Mouse (Mus musculus): Measurements from ENCODE around the gene Gm10840.
A peak's percentile ranks its signal among the peaks of the same experiment; 100 is the strongest.
"Not testable (repeated sequence)": the region's sequence is repeated elsewhere in the genome, so short reads cannot be mapped to it uniquely, and the experiment has no call there.

Gm10840 gene

DNA sequence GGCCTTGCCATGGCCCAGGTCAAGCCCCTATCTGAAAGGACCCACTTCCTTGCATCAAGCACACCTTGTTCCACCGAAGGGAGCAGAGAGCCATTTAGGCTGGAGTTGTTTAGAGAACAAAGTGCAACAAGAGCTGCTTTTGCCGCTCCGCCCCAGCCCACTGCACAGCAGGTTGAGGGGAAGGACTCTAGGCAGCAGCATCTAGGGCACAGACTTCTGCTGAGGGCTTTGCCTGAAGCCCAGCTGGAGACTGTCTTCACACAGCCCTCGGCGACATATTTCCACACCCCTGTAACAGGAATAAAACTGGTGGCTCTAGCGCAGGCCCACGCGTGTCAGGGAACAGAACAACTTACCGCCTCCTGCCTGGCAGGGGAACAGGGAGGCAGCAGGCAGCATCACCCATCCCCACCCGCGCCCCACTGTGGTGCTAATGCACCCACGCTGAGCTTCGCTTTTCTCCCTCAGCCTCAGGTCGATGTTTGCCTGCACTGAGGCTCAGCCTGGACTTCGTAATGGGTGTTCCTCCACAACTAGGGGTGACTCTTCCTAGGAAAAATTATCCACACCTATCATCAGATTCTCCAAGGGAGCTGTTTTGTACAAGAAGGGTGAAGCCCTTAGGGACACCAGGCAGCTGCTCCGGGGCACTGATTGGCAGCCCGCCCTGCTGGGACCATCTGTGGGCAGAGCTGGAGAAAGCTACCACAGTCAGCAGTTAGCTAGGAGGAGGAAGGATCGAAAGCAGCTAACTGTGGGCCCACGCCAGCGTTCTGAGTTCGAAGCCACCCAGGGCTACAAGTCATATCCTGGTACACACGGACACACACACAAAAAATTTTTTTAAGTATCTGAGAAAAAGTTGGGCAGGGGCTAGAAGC is at the start of gene Gm10840, which contains the start of gene Limd2:
Gm10840 (plus strand) TSS at position 10 of the 881 bp plus-strand sequence.
Limd2 (minus strand) TSS at position 20 of the 881 bp plus-strand sequence.
- DNase-seq (ENCODE audit: low spot score), result peak; percentile 68

DNA sequence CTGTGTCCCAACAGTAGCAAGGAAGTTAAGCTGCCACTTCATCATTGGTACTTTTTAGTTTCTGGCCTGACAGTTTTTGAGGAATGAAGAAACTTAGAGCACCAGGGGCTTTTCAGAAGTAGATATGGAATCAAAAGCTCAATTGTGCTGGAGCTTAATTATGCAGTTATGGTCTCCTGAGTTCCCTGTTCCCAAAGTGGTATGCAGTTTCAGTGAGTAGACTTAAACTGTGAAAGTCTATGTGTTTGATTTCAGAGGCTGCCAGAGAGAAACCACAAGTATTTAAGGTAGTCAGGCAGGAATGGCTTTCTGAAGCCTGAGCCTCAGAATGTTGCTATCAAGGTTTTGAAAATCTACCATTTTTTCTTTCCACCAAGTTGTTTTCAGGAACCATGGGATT is 49.0 kb upstream of the Gm10840 start:
- DNase-seq (ENCODE audit: low spot score), result no peak

- DNase-seq (ENCODE audit: low spot score), result no peak
Measured at GRCm38 (mm10) chr11:106122221-106122620, 38.4 kb upstream of the Gm10840 start.

- no peak for DNase-seq (ENCODE audit: low spot score)
Measured at GRCm38 (mm10) chr11:106122736-106123135, 37.9 kb upstream of the Gm10840 start.

- no peak for DNase-seq (ENCODE audit: low spot score)
Measured at GRCm38 (mm10) chr11:106124784-106125183, 35.9 kb upstream of the Gm10840 start.

GRCm38 (mm10) chr11:106125827-106126226 is 34.8 kb upstream of the Gm10840 start:
- DNase-seq (ENCODE audit: low spot score), result no peak

- DNase-seq (ENCODE audit: low spot score), result not testable (repeated sequence)
Measured at GRCm38 (mm10) chr11:106126727-106127373, 33.8 kb upstream of the Gm10840 start.

GRCm38 (mm10) chr11:106129477-106129876 is 31.2 kb upstream of the Gm10840 start:
- DNase-seq (ENCODE audit: low spot score), result no peak

DNA sequence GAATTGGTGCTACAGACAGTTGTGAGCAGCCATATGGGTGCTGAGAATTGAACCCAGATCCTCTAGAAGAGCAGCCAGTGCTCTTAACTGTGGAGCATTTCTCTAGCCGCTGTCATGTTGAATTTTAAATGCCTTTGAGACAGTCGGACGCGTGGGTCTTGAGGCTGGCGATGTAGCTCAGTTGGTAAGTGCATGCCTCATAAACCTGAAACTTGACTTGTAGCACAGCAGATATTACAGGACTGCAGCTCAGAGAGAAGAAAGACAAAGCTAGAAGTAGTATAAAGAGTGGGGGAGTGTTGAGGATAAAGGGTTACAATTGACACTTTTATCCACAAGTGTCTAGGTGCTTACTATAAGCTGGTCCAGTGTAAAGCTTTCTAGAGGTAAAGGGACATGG is 28.1 kb upstream of the Gm10840 start:
- no peak for DNase-seq (ENCODE audit: low spot score)

DNA sequence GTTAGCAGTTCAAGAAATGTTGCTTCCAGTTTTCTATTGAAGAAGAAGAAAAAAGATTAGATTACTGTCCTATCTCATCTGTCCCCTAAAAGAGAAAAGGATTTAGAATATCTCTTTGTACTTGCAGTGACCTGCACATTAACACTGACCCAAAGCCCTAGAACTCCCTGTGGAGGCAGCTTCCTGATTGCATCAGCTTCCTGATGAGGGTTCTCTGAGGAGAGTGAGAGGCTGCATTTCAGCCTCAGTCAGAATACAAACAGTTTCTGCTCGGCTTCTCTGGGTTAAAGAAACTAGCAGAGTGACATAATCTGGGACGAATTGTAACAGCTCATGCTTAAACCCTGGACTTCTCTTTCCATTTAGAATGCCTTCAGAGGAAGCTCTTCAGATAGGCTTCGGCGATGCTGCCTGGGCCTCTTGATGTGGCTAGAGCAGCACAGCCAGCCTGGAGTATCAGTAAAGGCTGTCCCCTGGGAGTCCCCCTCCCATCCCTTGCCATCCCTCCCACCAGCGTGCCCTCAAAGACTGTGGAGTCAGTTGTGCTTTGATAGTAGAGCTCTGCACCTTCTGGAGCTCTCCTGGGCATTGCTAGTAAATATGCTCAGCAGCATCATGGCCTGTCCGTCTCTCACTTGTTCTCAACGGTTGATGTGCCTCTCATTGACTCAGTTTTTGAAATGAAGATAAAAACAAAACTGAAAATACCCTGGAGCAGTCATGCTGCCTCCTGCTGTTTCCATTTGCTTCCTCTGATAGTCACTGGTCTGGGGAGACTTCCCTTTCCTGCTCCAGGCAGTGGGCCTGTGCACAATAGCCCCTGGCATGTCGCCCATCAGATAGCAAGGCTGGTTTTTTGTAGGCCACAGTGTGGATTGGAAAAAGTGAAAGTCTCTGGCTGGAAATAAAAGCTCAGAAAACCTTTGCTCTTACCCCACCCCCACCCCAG is 25.8 kb upstream of the Gm10840 start:
- DNase-seq (ENCODE audit: low spot score), result peak; percentile 26

- DNase-seq (ENCODE audit: low spot score), result no peak
Measured at GRCm38 (mm10) chr11:106151219-106151618, 9.4 kb upstream of the Gm10840 start.

DNA sequence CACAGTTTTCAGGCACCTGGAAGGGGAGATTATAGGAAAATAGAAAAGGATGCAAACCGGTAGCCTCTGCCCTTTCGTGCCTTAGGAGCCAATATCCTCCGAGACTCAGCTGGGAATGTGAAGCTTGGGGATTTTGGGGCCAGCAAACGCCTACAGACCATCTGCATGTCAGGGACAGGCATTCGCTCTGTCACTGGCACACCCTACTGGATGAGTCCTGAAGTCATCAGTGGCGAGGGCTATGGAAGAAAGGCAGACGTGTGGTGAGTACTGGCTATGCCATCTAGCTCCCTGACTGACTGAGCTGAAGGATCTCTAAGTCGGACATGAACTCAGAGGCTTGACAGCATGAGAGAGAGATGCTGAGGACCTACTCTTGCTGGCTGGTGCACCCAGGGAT is 8.5 kb upstream of the Gm10840 start:
- no peak for DNase-seq (ENCODE audit: low spot score)

GRCm38 (mm10) chr11:106154091-106154490 is 6.6 kb upstream of the Gm10840 start:
- no peak for DNase-seq (ENCODE audit: low spot score)

DNA sequence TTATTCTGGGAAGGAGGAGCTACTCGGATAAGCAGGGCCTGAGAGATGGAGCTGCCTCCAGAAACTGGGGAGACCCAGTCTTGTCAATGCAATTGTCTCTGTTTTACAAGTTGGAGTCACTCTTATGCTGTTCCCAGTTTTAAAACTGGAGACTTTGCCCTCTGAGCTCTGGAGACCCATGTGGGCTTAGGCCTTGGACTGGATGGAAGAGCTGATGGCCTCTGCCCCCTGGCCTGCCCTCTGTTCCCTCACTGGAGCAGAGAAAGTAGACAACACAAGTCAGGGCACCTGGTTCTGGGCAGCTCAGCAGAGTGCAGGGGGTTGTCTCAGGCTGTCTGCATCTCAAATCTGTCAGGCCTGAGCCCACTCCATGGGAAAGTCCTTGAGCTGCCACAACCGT is 5.9 kb upstream of the Gm10840 start:
- DNase-seq (ENCODE audit: low spot score), result no peak

DNA sequence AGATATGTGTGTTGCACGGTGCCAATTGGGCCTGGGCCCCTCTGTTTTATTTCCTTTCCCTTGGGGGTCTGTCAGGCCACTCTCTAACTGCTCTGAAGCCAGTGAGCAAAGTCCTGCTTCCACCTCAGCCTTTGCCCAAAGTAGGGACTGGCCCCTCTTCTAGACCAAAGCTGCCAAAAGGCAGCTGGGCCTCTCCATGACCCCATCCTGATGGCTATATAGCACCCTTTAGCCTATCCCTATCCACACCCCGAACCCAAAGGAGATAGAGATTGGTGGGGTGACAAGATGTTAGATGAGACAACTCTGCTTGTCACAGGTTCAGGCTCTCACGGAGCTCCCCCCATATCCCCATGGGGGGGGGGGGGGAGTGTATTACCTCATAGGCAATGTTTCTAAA is 4.9 kb upstream of the Gm10840 start:
- no peak for DNase-seq (ENCODE audit: low spot score)

GRCm38 (mm10) chr11:106156257-106156656 is 4.4 kb upstream of the Gm10840 start:
- no peak for DNase-seq (ENCODE audit: low spot score)

DNA sequence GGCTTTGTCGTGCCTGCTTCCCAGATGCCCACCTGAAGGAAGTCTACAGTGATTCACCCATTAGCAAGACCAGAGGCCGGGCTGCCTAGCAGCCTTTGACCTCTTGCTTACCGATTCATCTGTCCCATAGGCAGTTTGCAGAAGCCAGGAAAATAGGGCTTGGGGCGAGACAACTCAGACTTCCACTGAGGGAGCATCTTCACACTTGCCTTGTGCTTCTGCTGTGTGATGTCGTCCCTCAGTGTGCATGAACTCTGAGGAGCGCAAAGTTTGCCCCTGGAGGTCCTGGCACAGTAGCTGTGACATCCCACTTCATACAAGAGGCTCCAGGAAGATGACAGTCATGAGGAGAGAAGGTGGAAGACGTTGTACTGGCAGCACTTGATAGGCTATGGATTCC is 3.5 kb upstream of the Gm10840 start:
- no peak for DNase-seq (ENCODE audit: low spot score)

DNA sequence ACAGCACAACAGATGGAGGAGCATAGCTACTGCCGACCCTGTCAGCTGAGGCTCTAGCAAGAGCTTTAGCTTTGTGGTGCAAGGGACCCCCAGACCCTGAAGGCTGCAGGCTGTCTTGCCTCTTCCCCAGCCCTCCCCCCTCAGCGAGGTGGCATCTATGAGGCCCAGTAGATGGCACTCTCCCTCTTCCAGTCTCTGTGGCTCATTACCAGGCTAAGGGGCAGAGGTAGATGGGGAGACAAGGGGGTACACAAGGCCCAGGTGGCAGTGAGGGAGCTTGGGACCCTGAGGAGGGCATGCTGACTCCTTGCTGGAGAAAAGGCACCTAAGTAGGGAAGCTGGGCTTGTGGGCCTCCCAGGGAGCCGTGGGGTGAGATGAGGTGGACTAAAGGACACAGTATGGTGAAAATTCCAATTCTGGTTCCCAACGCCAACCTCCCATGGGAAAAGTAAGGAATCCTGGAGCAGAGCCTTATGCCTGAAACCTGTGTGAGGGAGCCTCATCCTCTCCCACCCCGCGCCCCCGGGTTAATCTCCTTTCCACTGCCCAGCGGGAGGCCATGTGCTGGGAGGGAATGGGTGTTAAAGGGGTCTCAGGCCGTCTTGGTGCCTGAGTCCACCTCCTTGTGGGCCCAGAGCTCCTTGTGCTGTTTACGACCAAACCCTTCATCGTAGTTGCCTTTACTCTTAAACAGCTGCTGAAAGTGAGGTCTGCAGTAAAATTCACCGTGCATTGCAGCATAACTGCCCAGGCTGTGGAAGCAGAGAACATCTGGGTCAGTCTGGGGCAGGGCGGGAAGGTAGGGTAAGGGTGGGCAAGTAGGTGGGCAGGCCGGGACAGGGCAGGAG is 2.3 kb upstream of the Gm10840 start:
- peak; percentile 30 for DNase-seq (ENCODE audit: low spot score)

- DNase-seq (ENCODE audit: low spot score), result no peak
Measured at GRCm38 (mm10) chr11:106158930-106159215, 1.8 kb upstream of the Gm10840 start.

DNA sequence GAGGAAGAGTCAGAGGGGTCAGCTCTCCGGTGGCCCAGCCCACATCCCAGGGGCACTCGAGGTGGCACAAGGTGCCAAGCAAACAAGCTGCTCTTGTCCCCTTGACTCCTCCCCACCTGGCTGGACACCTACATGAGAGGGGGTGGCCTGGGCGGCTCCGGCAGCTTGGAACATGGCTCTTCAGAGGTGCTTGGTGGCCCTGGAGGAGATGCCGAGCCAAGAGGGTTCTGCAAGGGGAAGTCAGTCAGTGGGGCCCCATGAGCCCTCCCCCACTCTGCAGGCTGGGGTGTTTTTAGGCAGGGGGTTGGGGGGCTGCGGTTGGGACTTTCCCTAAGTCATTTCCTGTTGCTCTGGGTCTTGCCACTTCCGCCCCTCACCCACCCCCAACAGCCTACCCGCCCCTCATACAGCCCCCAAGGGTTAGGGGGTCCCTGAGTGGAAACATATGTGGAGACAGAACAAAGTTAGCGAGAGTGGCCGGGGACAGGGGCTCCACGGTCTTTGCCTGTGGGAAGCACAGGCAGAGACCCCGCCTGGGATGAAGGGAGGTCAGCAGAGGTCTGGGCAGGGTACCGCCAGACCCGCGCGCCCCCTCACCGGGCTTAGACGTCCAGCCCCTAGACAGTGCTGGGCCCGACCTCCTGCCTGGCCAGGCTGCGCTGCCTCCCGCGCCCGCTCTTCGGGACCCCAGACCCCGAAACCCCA is 1.3 kb upstream of the Gm10840 start:
- DNase-seq (ENCODE audit: low spot score), result peak; percentile 67
